In genomic region chr11:57790866-57791535, GRCm38 (mm10) we compare ENCODE assay signal across 11 mouse cellular contexts. TPM values are rescaled to one million over a fixed set of nuclear protein-coding genes. Genes with fewer than 3 reads are reported as not detected.
A peak's percentile ranks its signal among the peaks of the same experiment; 100 is the strongest.
DNase-seq lines count a peak whose midpoint lies in the region; ATAC-seq and TF ChIP-seq lines count a peak whose summit lies in the region.
"Had no signal": no experiment of that assay in that cellular context is flagged by ENCODE, and none has a peak within 500 bp of the region (broad histone marks: within the 10 kb centered on the region; RNA-seq: fewer than 3 reads in every experiment).

No protein-coding gene starts in this region.

- whole genome bisulfite sequencing in limb, embryonic 14.5 days = 33% methylated on average over 21 of the region's 21 CpGs
- 34% methylated on average over 21 of the region's 21 CpGs for WGBS in limb, embryonic 10.5 days
- 25% methylated on average over 21 of the region's 21 CpGs for WGBS in intestine, embryonic 15.5 days

- no peak overlapping the region for H3K9ac ChIP-seq in limb, embryonic 14.5 days (ENCODE audit: low read depth, low read length, severe bottlenecking)
- H3K9ac ChIP-seq in intestine, embryonic 15.5 days = no peak overlapping the region

- TF ChIP-seq POLR2A in limb, embryonic 14.5 days (IDR thresholded peaks at IDR 0.05; ENCODE audit: borderline replicate concordance, extremely low read depth, insufficient read depth, insufficient read length) = no peak

- H3K27me3 ChIP-seq in limb, embryonic 14.5 days (ENCODE audit: control insufficient read depth, insufficient read depth, low read length) = no peaks in the 10 kb centered on the region
- H3K27me3 ChIP-seq in limb, embryonic 10.5 days (ENCODE audit: low read depth, poor library complexity, severe bottlenecking) = no peaks in the 10 kb centered on the region
- H3K27me3 ChIP-seq in G1E (ENCODE audit: insufficient read depth, low read length) = no peaks in the 10 kb centered on the region
- no peaks in the 10 kb centered on the region for H3K27me3 ChIP-seq in intestine, embryonic 15.5 days (replicated peaks)

- no peak for TF ChIP-seq CTCF in G1E (IDR thresholded peaks at IDR 0.05; ENCODE audit: low read depth, low read length)

- no peak for ATAC-seq in limb, embryonic 14.5 days (ENCODE audit: low FRiP score, low read depth)
- peak; percentile 60; the same call in 1 of the 2 replicates for ATAC-seq in G1E (ENCODE audit: extremely low read depth, insufficient number of reproducible peaks, low FRiP score, poor library complexity, severe bottlenecking)
- ATAC-seq in intestine, embryonic 15.5 days = peak; percentile 46; the same call in 1 of the 2 replicates
- ATAC-seq: inflammation-experienced regulatory T-cells, adult 6 months; lung, postnatal 0 days had no signal

- H3K9me3 ChIP-seq in limb, embryonic 14.5 days (ENCODE audit: control insufficient read depth, low read length) = no peaks in the 10 kb centered on the region
- no peaks in the 10 kb centered on the region for H3K9me3 ChIP-seq in limb, embryonic 10.5 days (replicated peaks)
- no peaks in the 10 kb centered on the region for H3K9me3 ChIP-seq in G1E (replicated peaks)
- no peaks in the 10 kb centered on the region for H3K9me3 ChIP-seq in intestine, embryonic 15.5 days

- no peak overlapping the region for H3K27ac ChIP-seq in limb, embryonic 14.5 days (replicated peaks; ENCODE audit: low read depth, low read length)
- no peak overlapping the region for H3K27ac ChIP-seq in limb, embryonic 10.5 days
- H3K27ac ChIP-seq in intestine, embryonic 15.5 days = no peak overlapping the region

- H3K4me2 ChIP-seq in limb, embryonic 14.5 days (replicated peaks; ENCODE audit: low read depth, low read length, severe bottlenecking) = 0 out of 2 replicates have a peak overlapping the region, but pooled peaks have one; percentile 13
- peak overlapping the region; percentile 19; the same call in 1 of the 2 replicates for H3K4me2 ChIP-seq in intestine, embryonic 15.5 days (replicated peaks)

- no peak for DNase-seq in limb, embryonic 14.5 days (ENCODE audit: low spot score)
- DNase-seq in limb, embryonic 10.5 days (ENCODE audit: low spot score) = no peak
- DNase-seq in G1E (ENCODE audit: low spot score) = peak; percentile 51
- peak; percentile 44 for DNase-seq in naive thymus-derived CD4-positive, alpha-beta T cell, adult 2 months (ENCODE audit: low read depth)
- DNase-seq in embryo, embryonic 10.5 days (ENCODE audit: low spot score) = no peak
- DNase-seq in spleen, postnatal 36 days (ENCODE audit: low spot score in 2 of 2) = no peak
- DNase-seq: cerebellum, adult 9-11 months had no signal

- H3K4me3 ChIP-seq in limb, embryonic 14.5 days (replicated peaks; ENCODE audit: low read length) = no peak overlapping the region
- no peak overlapping the region for H3K4me3 ChIP-seq in limb, embryonic 10.5 days
- no peak overlapping the region; the same call in 1 of the 2 replicates for H3K4me3 ChIP-seq in G1E (ENCODE audit: low read depth, low read length)
- H3K4me3 ChIP-seq in intestine, embryonic 15.5 days (replicated peaks) = no peak overlapping the region

- H3K36me3 ChIP-seq in limb, embryonic 14.5 days (ENCODE audit: control insufficient read depth, insufficient read depth, low read length) = no peaks in the 10 kb centered on the region
- no peaks in the 10 kb centered on the region for H3K36me3 ChIP-seq in limb, embryonic 10.5 days
- peaks cover 19% of the 10 kb centered on the region for H3K36me3 ChIP-seq in G1E (replicated peaks)
- H3K36me3 ChIP-seq in intestine, embryonic 15.5 days = no peaks in the 10 kb centered on the region

- peaks cover 8% of the 10 kb centered on the region for H3K4me1 ChIP-seq in limb, embryonic 14.5 days (ENCODE audit: control insufficient read depth, insufficient read depth, low read length)
- H3K4me1 ChIP-seq in limb, embryonic 10.5 days = peaks cover 25% of the 10 kb centered on the region
- H3K4me1 ChIP-seq in G1E (ENCODE audit: insufficient read depth, low read depth, low read length) = peaks cover 10% of the 10 kb centered on the region; the same call in 1 of the 2 replicates
- H3K4me1 ChIP-seq in intestine, embryonic 15.5 days (replicated peaks) = peaks cover 2% of the 10 kb centered on the region; the same call in 1 of the 2 replicates

RNA-seq across cellular contexts. Expression of gene Sap30l, which starts 10.4 kb away (rescaled TPM):
- 27.3 and 31.4 TPM in 2 replicates for polyA plus RNA-seq in limb, embryonic 14.5 days (2012; rRNA removed)
- 20.7 and 21.7 TPM in 2 replicates for polyA plus RNA-seq in limb, embryonic 14.5 days (2014; fragmentation: Nextera tagmentation; extraction: Ambion mirVana)
- 11.2 and 12.4 TPM in 2 replicates for polyA plus RNA-seq in limb, embryonic 10.5 days (2016; fragmentation: Nextera tagmentation; extraction: Ambion mirVana)
- total RNA-seq in G1E (2014; fragmentation: Nextera tagmentation) (4.6 and 7.1 TPM in 2 replicates), G1E (2017) (43.4 and 70.0 TPM in 2 replicates)
- polyA plus RNA-seq in G1E (2012) = 57.0 and 88.5 TPM in 2 replicates
- polyA plus RNA-seq in intestine, embryonic 15.5 days (2015; fragmentation: Nextera tagmentation; extraction: Ambion mirVana) = 11.2 and 12.0 TPM in 2 replicates

RNA-seq across cellular contexts. Expression of gene Hand1, which starts 41.6 kb away (rescaled TPM):
- 2.2 and 2.6 TPM in 2 replicates for polyA plus RNA-seq in limb, embryonic 14.5 days (2012; rRNA removed)
- polyA plus RNA-seq in limb, embryonic 14.5 days (2014; fragmentation: Nextera tagmentation; extraction: Ambion mirVana) = 1.6 and 1.7 TPM in 2 replicates
- polyA plus RNA-seq in limb, embryonic 10.5 days (2016; fragmentation: Nextera tagmentation; extraction: Ambion mirVana) = 3.3 and 8.5 TPM in 2 replicates
- total RNA-seq in G1E (2014; fragmentation: Nextera tagmentation) (not detected in 2 replicates), G1E (2017) (0.12 TPM in 1 of 2 replicates, not detected in the other)
- polyA plus RNA-seq in G1E (2012) = not detected in 2 replicates
- 25.9 and 27.5 TPM in 2 replicates for polyA plus RNA-seq in intestine, embryonic 15.5 days (2015; fragmentation: Nextera tagmentation; extraction: Ambion mirVana)
- total RNA-seq: heart, adult 8-10 months had no signal
- polyA plus RNA-seq: inflammation-experienced regulatory T-cells, adult 6 months; lung, postnatal 0 days had no signal

Comparison
In these comparisons a context has a peak if more than half of its experiments do, and no peak if none do; other contexts are left out.
1. DNase-seq: peak in G1E (single experiment) and naive thymus-derived CD4-positive, alpha-beta T cell, adult 2 months (single experiment); none in limb, embryonic 14.5 days (single experiment), limb, embryonic 10.5 days (single experiment), embryo, embryonic 10.5 days (single experiment) and spleen, postnatal 36 days (0 of 2).